Mouse (Mus musculus): Measurements from ENCODE around the gene Gper1.
"Not testable (repeated sequence)": the region's sequence is repeated elsewhere in the genome, so short reads cannot be mapped to it uniquely, and the experiment has no call there.

The Gper1 gene

GRCm38 (mm10) chr5:139423026-139423865 lies at the start of gene Gper1:
Gene Gper1 (plus strand): TSS chr5:139423151.
- DNase-seq: no peak

- DNase-seq: no peak
These were observed 49.0 kb upstream of the Gper1 start for GRCm38 (mm10) chr5:139373889-139374444.

GRCm38 (mm10) chr5:139374841-139375240 lies 48.1 kb upstream of the Gper1 start:
- DNase-seq: no peak

DNA sequence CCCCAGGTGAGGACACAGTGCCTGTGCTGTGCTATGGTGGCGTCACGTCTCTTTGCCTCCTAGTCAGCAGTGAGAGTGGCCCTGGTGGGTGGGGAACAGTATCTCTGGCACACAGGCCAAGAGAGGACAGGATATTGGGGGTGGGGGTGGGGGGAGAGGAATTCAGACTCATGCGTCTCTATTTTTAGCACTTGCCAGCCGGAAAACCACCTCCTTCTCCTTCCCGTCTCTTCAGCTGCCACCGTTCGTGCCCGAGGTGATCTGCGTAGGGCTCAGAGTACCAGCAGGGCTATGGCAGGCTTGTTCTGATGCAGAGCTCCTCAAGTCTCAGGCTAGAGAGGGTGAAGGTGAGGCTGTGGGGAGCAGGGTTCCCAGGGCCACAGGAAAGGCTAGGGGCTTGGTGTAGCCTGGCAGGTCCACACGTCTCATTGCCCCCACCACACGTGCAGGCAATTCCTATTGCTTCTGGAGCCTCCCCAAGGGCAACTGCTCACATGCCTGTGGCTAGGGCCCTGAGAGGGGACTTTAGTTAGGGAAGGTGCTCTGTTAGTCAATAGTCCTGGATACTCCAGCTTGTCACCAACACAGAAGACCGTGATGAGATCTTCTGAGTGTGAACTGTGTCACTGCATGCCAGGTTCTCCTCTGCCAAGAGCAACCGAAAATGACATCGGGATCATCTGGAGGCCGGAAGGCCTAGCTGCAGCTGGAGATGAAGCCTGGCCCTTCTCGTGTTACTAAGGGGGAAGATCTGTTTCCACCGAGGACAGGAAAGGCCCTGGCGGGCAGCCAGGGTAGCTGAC lies 45.3 kb upstream of the Gper1 start, which contains the start of gene Gpr146:
Gene Gpr146 (plus strand): TSS at position 230 of the 803 bp plus-strand sequence.
- DNase-seq: no peak

GRCm38 (mm10) chr5:139378271-139378556 lies 44.7 kb upstream of the Gper1 start:
- DNase-seq: no peak

- DNase-seq: no peak
These were observed 43.8 kb upstream of the Gper1 start for GRCm38 (mm10) chr5:139378986-139379629.

DNA sequence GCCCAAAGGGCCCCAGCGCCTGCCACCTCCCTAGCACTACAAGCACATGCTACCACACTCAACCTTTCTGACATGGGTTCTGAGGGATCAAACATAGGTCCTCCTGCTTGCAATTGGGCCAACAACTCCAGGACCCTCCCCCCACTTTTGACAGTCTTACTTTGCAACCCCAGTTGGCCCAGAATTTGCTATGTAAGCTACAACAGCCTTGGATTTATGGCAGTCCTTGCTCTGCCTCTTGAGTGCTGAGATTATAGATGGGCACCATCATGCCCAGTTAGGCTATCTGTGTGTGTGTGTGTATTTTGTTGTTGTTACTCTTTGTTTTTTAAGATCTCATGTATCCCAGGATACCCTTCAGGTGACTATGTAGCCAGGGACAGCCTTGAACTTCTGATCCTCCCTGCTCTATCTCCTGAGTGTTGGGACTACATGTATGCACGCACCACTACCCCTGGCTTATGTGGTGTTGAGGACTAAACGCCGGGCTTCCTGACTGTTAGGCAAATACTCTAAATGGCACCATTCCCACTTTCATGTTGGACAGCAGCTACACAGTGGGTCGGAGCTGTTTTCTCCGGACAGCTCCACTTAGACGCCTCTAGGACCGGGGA lies 43.1 kb upstream of the Gper1 start:
- DNase-seq: no peak

DNA sequence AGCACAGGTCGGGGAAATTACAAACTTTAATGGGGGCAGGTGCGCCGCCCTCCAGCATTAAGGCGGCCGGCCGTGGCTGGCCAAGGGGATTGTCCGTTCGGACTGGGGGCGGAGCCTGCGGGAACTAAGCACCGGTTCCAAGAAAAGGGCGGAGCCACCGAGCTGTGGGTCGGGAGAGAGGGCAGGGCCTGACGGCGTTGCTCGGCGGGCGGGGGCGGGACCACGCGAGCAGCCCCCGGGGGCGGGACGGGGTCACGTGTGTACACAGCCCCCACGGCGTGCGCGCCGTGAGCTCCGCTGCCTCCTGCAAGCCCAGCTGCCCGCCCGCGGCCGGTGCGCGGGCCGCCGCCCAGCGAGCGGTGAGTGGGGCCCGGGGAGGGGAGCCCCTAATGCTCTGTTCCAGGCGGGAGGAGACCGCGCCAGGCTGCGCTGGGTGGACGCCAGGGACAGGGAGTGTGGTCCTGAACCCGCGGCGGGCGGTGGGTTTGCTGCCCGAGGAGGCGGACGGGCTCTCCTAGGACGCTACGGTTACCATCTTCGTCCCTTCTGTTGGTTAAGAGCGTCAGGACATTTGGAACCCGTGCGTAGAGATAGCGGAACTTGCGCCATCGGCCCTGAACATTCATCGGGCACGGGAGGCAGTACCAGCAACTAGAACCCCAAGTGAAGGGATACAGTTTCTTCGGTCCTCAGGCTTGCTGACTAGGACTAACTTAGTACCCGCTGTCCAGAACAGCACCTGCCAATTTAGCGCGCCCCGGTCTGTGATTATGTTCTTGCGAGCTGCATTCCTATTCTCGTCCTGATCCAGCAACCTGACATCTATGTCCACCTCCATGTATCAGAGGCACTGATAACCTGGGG lies 42.3 kb upstream of the Gper1 start:
- DNase-seq: peak; percentile 91

DNA sequence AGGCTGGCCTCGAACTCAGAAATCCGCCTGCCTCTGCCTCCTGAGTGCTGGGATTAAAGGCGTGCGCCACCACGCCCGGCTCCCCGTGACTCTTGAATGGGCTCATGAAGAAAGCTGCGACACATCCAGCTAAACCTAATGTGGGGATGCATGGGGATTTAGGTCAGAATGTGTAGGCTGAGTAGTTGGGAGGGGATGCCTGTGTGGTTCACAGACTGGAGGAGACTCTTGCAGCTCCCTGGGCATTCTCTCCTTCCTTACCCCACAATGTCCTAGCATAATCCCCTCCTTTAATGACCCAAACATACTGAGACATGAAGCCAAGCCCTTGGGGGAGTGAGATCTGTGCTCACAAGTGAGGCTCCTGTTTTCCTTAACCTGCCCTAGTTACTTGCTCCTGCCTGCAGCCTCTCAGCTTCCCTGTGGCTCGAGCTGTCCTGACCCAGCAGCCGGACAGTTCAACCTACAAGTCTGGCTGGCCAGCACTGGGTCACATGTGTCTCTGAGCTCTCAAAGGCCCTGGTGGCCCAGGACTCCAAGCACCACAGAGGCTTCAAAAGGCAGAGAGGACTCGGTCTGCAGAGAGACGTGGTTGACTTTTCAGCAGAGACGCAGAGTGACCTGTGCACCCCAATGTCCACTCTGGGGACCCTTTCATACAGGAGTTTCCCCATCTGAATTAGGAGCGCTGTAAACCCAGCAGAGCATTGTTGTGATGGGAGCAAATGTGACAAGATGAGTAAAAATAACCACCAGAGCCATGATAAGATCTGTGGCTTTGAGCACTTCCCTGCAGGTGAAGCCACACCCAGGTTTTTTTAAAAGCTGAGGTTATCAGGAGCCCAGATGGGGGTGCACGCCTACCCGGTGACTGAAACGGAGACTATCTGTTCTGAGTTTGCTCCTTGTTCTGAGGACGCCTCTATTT lies 41.1 kb upstream of the Gper1 start:
- DNase-seq: no peak

DNA sequence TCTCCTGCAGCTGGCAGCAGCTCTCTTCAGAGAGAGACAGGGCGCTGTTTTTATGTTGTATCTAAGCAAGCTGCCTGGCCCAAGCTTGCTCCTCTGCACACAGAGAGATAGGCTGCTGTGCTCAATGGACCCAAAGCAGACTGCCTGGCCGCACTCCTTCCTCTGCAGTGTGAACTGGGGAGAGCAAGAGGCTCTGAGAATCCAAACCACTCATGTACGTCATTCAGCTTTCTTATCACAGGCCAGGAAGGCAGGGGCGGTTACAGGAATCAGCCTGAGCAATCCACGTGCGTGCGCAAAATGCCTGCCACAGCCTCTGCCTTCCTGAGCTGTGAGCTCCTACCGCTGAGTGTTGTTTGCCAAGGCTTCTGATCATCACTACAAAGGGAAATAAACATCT lies 40.2 kb upstream of the Gper1 start:
- DNase-seq: peak; percentile 82

DNA sequence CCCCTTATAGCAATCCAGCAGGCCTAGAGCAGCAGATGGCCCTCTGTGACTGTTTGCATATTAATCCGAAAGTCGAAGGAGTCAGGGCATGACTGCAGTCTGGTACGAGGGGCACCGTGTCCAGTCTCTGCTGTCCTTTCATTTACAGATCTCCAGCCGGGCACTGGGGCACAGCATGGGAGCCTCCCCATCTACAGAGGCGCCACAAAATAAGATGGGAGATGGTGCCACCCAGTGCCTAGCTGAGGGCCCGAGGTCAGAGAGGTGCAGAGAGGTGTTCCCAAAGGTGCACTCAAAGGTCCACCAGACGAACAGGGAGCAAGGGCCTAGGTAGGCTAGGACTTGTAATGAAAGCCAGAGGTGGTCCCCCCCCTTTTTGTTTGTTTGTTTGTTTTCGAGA lies 39.7 kb upstream of the Gper1 start:
- no peak for DNase-seq

DNA sequence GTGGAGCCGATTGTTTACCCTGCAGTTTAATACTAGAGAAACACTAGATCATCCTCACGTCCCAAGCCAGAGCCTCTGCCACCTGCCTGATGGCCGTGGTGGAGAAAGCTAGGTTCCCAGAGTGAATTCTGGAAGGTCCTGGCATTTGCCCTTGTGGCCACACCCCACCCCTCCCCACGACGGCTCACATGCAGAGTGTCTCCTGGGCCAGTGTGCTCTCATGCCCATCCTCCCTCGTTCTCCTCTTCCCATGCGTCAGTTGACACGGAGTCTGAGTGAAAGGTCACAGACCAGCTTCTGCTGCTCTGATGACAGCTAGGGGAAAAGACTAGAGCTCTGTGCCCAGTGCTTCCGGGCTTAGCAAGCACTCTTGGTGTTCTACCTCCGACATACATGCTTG lies 38.4 kb upstream of the Gper1 start:
- no peak for DNase-seq

DNA sequence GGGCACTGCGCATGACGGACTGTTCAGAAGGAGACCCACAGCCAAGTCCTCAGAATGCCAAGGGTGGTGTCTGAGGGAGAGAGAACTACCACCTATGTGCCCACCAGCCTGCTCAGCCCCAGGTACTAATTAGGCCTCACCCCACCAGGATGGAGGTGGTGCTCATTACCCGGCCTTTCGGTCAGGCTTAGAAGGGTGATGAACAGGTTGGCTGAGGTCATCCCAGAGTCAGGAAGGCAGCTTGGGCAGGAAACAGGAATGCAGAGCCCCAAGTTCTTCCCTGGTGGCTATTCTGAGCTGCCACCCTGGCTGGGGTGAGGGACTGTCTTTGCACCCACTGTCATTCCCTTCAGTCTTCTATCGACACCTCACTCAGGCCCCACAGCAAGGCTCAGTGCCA lies 36.9 kb upstream of the Gper1 start:
- DNase-seq: no peak

GRCm38 (mm10) chr5:139387329-139388194 lies 35.4 kb upstream of the Gper1 start:
- DNase-seq: no peak

DNA sequence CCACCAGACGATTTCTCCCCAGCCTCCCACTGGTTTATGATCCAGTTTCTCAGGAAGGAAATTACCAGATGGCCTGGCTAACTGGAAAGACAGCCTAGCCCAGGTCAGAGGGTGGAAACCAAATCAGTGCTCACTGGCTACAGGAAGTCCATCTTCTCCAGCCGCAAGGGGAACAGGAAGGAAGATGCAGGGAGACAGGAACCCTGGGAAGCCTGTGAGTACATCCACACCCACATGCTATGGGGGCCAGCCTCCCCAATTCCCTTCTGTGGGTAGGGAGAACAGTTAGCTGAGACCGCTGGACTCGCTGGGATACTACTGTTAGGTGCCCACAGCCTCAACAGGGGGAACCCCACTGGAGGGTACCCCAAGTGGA lies 34.8 kb upstream of the Gper1 start:
- DNase-seq: no peak

DNA sequence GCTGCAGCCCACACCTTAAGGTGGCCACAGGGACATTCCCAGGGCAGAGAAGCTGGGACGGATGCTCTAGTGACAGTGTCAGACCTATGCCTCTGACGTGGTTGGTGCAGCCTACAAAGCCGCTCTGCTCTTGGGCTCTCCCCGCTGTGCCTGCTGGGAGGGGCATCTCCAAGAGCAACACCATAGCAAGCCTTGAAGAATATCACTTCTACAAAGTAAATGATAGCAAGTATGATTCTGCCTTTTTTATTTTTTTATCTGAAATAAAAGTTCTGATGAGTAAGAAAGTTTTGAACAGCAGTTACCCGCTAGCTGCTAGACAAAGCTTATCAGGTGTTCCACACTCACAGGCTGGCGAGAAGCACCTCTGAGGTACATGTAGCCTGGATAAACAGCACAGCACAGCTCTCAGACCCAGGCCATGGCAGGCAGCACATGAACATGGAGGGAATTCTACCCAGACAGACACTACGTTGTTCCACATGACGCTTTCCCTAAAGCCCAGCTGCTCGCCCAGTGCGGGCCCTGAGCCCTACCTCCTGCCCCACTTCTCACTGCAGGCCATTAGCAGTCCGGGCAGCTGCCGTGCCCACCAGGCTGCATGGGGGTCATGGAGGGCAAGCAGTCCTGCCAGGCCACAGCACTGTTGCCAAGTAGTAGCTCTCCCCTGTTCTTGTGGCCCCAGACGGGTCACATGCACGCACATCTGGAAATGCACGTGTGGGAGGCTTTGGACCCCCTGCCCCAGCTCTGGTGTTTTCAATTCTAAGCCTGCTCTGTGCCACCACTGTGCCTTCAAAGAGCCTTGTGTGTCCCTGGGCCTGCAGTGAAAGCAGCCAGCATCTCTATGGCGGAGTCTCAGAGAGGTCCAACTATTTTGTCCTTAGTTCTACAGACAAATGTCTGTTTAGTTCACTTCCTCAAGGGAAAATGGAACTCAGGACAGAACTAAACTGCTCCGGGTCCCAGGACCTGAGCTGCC lies 34.0 kb upstream of the Gper1 start:
- DNase-seq: no peak

DNA sequence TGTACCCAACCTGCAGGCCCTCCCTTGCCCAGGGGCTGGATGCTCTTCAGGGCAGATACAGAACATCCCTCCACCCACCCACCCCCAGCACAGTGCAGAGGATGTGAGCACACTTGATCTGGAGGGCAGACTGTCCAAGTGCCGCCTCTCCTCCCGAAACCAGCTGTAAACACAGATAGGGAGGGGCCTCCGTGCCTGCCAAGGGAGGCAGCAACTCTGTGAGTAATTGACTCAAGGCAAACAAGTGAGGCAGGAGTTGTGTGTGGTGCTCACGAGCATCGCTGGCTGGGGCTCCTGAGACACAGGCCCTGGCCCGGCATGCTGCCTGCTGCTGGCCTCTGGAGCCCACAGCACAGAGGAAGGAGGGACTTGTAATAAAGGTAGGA lies 33.3 kb upstream of the Gper1 start:
- peak; percentile 70 for DNase-seq

- DNase-seq: not testable (repeated sequence)
These were observed 32.4 kb upstream of the Gper1 start for GRCm38 (mm10) chr5:139390324-139391119.
